Mouse (Mus musculus) spleen, postnatal 36 days (tissue): ENCODE measurements around the gene Sytl2.

Experiments
- DNase-seq, 2 experiments: peaks; one replicate each; pipeline ENCODE4 v3.0.0; 2022; ENCODE audit warnings: low spot score in 2 of 2, mixed read lengths in 1 of 2

Gene Sytl2

DNA sequence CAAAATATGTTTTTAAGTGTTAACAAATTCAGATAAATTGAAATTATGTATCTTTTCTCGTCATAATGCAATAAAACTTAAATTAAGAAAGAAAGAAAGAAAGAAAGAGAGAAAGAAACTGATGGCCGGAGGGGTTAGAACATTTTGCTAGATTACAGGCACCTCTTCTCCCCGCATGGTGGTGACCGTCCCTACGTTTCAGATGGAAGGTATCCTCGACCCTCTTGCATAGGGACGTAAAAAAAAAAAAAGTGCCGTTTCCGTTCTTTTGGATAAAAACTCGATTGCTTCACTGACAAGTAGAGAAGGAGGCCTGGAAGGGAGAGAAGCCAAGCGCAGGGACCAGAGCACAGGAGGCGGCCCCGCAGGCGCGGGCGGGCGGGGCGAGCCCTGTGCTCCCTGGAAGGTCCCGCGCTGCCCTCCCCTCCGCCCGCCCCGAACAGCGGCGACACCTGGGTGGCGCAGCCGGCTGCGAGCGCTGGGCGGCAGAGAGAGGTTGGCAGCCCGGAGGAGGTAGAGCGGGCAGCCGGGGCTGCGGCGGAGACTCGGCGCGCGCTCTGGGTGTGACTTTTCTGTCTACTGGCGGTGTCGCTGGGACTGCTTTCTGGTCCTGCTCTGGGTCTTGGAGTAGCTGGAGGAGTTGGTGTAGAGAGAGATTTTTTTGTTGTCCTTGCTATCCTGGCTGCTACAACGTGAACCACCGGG is at the start of gene Sytl2:
Sytl2 (plus strand) TSS at position 311 of the 705 bp plus-strand sequence.
- peak; percentile 49 to 70 for DNase-seq

DNA sequence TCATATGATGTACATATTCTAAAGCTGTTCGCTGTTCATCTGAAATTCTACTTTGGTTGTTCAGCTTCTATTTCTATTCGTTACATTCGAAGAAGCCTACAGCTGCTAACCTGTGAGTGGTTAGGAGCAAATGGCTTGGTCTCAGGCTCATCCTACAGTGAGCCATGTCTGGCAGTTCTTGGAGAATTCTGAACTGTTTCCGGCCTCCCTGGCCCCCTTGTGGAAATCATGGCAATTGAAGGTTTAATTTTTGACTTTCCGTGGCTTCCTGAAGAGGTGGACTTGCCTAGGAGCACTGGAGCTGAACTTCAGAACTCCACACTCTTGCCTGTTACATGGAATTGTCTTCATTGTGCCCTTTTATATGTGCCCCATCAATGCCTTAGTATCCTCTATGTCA is 49.1 kb upstream of the Sytl2 start:
- DNase-seq: no peak

DNA sequence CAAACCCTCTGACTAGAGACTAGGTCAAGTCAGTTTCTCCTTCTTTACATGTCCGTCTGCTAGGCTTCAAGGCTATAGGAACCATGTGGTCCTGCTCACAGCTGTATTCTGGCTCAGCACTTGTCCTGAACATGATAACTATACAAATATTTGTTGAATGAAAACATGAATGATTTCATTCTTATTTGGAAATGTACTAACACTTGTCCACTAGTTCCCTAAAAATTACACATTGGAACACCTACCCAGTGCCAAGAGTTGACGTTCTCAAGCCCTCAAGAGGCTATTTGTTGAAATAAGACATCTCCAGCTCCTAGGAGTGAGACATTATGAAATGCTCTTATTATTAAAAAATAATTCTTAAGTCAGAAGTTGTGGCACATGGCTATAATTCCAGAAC is 43.4 kb upstream of the Sytl2 start:
- DNase-seq: no peak

DNA sequence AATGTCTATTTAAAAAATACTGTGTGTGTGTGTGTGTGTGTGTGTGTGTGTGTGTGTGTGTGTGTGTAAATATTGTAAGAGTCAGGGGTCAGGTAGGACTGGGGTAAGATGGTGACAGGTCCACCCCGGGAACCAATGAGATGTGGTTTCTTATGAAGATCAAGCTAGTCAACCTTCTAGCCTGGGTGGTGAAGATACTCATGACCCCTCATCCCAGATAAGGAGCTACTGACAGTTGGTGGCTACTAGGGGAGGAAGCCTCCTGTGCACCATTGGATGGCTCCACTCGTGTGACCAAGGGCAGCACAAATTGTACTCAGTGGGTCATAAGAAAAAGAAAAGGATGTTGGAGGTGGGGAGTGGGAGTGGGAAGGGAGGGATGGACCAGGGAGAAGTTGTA is 42.2 kb upstream of the Sytl2 start:
- no peak for DNase-seq

DNA sequence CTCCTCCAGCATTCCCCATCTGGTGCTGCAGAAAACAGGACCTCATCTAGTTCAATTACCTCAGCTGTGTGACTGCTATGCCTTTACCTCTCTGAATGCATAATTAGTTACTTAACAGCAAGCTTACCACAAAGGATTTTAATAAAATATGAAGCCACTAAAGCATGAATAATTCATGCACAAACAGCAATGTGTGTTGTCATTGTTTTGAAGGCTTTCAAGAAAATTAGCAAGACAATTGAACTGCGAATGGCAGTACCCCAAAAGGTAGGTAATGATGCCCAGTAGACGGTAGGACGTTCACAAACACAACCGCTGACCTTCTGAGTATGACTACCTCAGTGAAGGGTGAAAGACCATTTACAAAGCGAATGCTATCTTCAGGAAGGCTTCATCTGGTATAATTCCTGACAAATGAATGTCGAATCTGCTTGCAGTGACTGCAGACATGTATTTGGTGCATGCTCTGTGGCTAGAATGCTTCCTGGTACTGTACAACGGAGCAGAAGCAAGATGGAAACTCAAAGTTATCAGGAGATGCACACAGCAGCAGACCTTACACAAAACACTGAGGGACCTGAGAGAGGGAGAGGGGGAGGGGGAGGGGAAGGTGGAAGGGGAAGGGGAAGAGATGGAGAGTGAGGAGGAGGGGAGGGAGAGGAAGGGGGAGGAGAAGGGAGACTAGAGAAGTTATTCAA is 40.0 kb upstream of the Sytl2 start:
- DNase-seq: no peak

DNA sequence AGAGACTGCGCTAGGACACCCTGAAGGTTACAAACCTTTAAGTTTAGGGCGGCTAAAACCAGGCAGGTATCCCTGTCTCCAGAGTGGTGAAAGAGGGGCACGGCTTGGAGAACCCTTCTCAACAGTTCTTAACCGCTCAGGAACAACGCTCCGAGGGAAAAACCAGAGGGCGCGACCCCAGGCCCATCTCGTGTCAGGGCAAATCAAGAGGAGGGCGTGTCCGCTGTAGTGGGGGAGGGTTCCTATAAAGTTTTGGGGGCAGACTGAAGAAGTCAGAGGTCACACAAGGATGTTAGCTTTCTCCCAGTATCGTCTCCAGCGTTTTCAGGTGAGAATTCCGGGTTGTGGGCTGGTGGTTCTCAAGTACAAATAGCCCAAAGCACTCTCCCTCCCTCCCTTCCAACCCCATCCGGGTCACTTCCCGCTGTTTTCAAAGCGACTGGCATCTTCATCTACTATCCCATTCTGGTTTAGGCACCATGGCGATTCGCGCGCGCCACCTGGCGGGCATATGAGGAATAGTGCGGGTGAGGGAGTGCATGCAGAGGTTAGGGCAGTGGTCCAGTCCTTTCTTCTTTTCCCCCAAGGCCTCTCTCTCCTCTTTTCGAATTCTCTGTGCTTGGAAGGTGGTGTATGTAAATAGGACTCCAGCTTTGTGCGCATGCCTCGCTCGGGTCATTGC is 36.6 kb upstream of the Sytl2 start, which contains the start of gene Ccdc83:
Ccdc83 (minus strand) TSS at position 489 of the 682 bp plus-strand sequence.
- peak; percentile 46 to 58 for DNase-seq

DNA sequence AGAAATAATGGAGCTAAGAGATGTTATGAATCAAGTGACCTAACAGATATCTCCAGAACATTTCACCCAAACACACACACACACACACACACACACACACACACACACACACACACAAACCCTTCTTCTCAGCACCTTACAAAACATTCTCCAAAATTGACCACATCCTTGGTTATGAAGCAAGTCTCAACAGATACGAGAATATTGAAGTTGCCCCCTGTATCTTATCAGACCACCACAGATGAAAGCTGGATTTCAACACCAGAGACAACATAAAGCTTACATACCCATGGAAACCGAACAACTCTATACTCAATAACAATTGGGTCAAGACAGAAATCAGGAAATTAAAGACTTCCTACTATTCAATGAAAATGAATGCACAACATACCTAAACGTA is 31.9 kb upstream of the Sytl2 start:
- no peak for DNase-seq

DNA sequence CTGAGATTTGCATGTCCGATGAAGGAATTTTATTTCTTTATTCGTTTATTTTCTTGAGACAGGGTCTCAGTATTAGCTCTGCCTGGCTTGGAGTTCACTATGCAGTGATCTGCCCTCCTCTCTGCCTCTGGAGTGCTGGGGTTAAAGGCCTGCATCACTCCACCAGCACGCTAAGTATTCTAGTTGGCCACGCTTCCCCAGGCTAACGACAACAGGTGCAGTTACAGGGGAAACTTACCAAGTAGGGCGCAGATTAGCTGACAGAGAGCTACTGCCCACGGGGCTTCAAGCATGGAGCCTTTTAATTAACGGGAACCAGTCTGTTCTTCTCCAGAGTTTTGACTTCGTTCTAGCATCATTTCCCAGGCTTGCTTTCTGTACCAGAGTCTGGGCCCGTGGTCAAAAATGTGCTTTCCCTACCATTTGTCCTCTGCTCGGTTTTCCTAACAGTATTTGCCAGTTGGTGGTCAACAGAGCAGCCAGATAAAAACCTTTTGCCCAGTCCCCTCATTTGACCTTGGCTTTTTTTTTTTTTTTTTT is 27.4 kb upstream of the Sytl2 start:
- no peak for DNase-seq

DNA sequence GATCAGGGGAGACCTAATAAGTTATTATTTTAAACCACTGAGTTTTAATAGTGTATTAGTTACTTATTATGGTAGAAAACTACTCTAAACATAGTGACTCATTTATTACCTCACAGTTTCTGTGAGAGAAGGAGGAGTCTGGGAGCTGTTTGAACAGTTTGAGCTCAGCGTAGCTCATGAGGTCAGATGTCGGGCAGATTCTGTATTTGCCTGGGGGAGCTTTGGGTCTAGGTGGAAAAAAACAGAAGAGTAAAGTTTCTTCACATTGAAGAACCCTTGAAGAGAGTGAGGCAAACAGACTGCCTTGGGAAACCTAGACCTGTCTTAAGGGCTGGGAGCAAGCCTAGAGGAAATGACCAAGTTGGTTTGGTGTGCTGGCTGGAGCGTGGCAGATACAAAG is 24.8 kb upstream of the Sytl2 start:
- no peak for DNase-seq

DNA sequence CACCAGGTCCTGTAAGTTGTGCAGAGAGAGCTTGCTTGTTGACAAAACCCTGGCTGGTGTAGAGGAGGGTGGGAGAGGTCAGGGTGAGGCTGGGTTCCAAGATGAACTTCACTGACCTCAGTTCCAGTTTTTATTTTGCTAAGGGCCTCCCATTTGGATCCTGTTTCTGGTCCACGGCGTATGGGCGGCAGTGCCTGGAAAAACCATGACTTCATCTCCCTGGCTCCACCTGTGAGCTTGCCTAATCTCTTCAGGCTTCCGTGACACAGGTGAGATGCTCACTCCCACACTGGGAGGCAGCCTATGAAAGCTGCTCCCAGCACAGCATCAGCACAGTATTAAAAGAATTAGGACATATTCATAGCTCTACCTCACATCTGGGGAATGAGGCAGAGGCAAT is 24.3 kb upstream of the Sytl2 start:
- DNase-seq: no peak

DNA sequence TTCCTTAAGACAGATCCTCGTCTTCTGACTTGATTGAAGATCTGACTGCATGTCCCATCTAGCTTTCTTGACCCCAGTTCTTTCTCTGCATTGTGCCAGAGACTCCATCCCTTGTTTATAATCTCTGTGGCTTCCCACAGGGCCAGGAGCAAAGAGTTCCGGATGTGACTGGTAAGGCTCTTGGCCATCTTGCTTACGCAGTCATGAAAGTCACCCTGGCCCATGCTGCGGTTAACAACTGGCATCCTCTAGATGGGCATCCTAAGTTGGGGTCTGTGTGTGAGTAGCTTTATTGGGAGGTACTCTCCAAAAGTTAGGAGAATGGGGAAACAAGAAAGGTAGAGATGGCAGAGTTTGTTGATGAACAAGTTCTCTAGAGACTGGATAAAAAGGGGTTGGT is 22.9 kb upstream of the Sytl2 start:
- no peak for DNase-seq

DNA sequence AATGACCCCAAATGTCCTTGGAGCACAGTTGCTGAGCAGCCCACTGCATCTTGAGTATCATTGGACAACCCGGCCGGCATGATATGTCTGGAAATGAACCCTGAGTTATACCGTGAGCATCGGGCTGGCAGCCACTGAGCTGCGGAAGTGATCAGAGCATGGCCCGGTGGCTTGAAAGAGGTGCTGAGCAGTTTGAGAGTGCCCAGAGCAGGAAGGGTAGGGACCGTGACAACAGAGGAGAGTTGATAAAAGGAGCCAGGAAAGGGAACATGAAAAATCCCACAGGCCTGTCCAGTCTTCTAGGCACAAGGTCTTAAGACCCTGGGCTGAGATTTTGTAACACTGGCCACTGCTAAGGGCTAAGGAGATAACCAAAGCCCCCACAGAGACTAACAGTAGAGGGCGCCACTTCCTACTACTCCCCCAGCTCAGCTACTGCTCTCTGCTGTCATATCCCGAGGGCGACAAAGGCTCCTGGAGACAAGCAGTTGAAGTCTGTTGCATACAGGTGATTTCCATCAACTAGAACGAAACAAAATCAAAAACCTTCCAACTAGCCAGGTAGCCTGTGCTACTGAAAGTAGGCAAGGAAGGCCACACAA is 21.7 kb upstream of the Sytl2 start:
- peak; percentile 31 to 32 for DNase-seq

DNA sequence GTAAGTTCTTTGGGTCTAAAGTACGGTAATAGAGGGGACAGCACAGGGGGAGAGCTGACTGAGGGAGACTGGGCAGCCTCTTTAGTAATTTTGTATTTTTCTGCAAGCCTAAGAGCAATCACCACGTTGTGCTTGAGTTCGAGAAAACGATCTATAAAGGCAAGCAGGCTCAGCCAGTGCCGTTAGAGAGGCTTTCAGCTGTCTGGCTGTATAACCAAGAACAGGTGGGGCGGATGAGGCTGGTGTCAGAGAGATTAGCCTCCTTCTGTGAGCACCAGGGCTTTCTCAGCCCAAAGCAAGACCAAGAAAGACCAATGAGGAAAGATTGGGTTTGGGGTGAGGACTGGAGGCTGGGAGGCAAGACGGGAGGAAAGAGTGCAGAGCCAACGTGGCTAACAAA is 21.2 kb upstream of the Sytl2 start:
- no peak for DNase-seq

DNA sequence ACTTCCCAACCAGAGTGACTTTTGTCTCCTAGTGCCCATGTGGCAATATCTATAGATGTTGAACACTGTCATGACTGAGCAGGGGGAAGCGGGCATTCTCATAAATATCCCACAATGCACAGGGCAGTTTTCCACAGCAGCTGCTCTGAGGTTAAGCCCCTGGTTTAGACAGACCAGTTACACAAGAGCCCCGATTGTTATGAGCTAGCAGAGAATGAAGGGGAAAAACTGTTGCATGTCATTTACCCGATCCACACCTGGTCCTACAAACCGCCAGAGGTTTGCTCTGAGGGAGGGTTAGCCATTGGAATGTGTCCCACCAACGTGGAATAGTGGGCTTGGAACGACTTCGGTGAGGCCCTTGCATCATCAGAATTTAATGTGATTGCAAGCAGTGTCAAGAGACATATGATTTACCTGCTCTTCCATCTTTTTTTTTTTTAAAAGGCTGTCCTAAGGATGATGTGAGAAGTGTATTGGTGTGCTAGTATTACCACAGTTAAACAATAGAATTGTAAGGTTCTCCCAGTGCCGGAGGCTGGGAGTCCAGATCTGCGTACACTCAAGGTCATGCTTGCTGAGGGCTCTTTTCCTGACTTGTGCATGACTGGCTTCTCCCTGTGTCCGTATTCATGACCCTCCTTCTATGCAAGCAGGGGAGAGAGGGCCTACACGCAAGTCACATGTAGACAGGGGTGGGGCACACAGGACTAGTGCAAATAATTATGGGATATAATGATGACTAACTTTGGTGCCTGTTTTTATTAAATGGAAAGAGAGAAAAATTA is 20.1 kb upstream of the Sytl2 start:
- no peak for DNase-seq

DNA sequence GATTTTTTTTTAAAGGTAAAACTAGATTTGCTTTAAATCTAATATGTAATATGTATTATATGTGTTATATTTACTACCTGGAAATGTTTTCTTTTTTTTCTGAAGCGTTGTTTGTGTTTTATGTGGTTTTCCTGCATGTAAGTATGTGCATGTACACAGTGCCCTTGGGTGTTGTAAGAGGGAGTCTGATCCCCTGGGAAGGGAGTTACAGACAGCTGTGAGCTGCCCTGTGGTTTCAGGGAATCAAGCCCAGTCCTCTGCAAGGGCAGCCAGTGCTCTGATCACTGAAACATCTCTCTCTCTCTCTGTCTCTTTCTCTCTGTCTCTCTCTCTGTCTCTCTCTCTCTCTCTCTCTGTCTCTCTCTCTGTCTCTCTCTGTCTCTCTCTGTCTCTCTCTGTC is 19.3 kb upstream of the Sytl2 start:
- DNase-seq: no peak

DNA sequence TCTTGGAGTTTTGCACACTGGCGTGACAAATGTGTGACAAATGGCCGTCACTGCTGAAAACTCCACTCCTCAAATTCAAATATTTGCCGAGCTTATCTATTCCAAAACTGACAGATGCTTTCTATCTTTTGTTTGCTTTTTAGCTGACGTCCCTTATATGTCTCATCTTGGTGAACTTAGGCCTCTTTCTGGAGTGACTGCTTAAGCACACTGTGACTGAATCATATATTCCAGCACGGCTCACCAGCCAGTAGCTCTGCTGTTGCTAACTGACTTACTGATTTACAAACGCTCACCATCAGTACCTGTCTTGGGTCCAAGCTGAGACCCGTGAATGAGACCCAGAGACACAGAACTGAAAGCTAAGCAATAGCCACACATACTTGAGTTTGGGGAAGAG is 17.3 kb upstream of the Sytl2 start:
- DNase-seq: no peak

DNA sequence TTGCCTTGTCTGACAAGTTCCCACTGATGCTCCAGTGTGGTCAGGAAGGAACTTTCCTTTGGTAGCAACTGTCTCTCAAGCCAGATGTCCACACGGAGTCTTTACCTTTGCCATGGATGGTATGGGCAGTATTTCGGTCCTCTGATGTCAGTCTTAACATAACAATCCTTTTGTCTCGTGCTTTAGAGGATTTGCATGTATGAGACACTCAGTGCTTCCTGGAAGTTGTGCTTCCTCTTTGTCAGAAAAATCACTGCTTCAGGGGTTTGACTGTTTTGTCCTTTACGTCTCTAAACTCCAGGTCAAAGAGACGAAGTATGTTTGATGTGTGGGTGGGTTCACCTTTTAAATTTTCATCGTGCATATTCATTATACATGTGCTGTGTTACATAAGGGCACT is 10.2 kb upstream of the Sytl2 start:
- DNase-seq: no peak

DNA sequence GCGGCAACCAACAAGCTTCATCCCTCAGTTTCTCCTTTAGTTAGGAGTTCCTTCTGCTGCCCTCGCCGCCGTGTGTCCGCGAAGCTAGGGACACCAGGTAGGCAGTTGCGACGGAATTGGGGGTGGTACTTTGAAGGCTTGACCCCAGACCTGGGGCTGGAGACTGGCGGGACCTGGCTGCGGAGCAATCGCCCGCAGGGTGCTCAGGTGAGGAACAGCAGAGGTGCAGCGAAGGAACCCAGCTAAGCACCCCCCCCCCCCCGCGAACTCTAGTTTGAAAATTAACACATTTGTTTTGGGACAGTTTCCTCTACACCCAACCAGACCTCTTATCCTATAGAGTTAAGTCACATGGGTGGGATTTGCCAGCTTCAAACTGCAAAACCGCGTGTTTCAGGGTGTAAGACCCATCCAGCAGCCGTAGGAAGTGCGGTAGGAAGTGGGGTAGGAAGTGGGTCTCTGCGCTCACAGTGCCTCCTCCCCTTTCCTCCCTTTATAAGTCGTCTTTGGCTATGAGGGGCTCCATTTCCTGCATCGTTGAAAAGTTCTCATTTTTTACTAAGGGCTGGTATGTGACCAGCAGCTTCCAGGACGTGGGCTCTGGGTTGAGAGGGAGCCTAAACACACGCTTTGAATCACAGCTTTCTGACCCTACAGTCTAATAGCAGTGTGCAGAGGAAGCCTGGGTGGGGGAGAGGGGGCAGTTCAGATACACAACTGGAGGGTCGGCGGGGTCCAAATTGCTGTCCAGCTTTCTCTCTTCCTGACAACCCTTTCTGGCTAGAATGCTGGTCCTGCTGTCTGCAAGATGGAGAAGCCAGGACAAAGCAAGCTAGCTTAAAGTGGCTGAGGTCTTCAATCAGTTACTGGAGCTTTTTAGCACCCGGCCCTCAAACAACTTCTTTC is 848 bp downstream of the Sytl2 start:
- DNase-seq: peak; percentile 8 to 17

DNA sequence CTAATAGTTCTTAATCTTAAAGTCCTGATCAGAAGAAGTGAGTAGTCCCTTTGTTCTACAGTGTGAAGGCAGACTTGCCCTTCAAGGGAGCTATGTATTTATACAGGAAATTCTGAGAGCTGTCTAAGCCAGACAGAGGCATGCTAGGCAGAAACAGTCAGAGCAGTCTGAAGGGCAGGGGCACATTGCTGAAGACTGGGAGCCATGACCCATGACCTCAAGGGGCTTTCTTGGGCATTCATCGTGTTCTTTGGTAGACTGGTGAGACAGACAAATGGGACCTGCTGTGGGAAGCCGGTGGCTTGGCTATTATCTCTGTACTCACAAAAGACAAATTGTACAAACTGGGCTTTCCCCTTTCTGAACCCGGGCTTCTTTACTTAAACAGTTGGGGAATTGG is 4.0 kb downstream of the Sytl2 start:
- DNase-seq: no peak

DNA sequence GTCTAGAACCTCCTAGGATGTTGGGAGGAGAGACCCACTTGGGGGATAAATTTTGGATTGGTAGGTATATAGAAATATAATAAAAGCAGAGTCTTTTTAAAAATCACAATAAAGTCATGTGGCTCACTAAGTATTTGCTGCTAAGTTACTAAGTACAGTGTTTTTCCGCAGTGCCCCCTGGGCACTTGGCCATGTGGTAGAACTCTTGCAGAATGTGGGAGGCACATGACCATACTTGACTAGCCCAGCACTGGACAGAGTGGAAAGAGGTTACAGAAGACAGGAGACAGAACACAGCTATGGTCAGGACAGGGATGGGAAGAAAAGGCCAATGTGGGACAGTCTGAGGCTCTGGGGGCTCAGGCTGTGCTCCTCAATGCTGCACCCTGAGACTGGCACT is 4.9 kb downstream of the Sytl2 start:
- DNase-seq: no peak
